Mouse (Mus musculus) adrenal gland, adult (tissue): ENCODE measurements at regions not wholly inside any gene's neighbourhood (a gene's known extent, or its start where the extent isn't known, plus 50 kb on each side); places are given as distances from the start of the nearest gene placed in this dataset.

Source experiments
- DNase-seq, 2 experiments: peaks; one replicate each; pipeline ENCODE4 v3.0.0; 2022 to 2023; ENCODE audit warnings: low spot score in 1 of 2; ENCODE audit not compliant: inconsistent age in 2 of 2

GRCm38 (mm10) chr9:113426324-113426723, 281.7 kb downstream of the Pdcd6ip start:
- DNase-seq, result no peak

- DNase-seq, result no peak
These were observed 286.4 kb downstream of the Pdcd6ip start for GRCm38 (mm10) chr9:113421645-113422044.

- DNase-seq, result no peak
These were observed 286.9 kb downstream of the Pdcd6ip start for GRCm38 (mm10) chr9:113421121-113421520.

- DNase-seq, result peak in 1 of 2 experiments; percentile 41
These were observed 288.3 kb downstream of the Pdcd6ip start for GRCm38 (mm10) chr9:113419801-113420200.

- no peak for DNase-seq
These were observed 291.0 kb downstream of the Pdcd6ip start for GRCm38 (mm10) chr9:113417106-113417505.

- DNase-seq, result no peak
These were observed 292.5 kb downstream of the Pdcd6ip start for GRCm38 (mm10) chr9:113415511-113415931.

- DNase-seq, result no peak
These were observed 293.4 kb downstream of the Pdcd6ip start for GRCm38 (mm10) chr9:113414690-113415089.

- no peak for DNase-seq
These were observed 294.2 kb downstream of the Pdcd6ip start for GRCm38 (mm10) chr9:113413851-113414250.

GRCm38 (mm10) chr9:113411638-113412037, 296.4 kb downstream of the Pdcd6ip start:
- DNase-seq, result no peak

- no peak for DNase-seq
These were observed 299.5 kb downstream of the Pdcd6ip start for GRCm38 (mm10) chr9:113408521-113408920.

GRCm38 (mm10) chr9:113394320-113394719, 313.7 kb downstream of the Pdcd6ip start:
- no peak for DNase-seq

- peak in 1 of 2 experiments; percentile 56 for DNase-seq
These were observed 320.7 kb downstream of the Pdcd6ip start for GRCm38 (mm10) chr9:113387356-113387755.

- DNase-seq, result peak in 1 of 2 experiments; percentile 10
These were observed 326.4 kb downstream of the Pdcd6ip start for GRCm38 (mm10) chr9:113381591-113382110.

- peak in 1 of 2 experiments; percentile 14 for DNase-seq
These were observed 327.5 kb downstream of the Pdcd6ip start for GRCm38 (mm10) chr9:113380408-113381129.

GRCm38 (mm10) chr9:113378525-113378924, 329.5 kb downstream of the Pdcd6ip start:
- peak in 1 of 2 experiments; percentile 18 for DNase-seq

- DNase-seq, result no peak
These were observed 336.2 kb downstream of the Pdcd6ip start for GRCm38 (mm10) chr9:113371718-113372306.

GRCm38 (mm10) chr9:113347942-113348341, 360.1 kb downstream of the Pdcd6ip start:
- no peak for DNase-seq

- DNase-seq, result no peak
These were observed 361.5 kb downstream of the Pdcd6ip start for GRCm38 (mm10) chr9:113346531-113346930.

GRCm38 (mm10) chr9:113342131-113342530, 365.9 kb downstream of the Pdcd6ip start:
- no peak for DNase-seq

- peak; percentile 8 to 20 for DNase-seq
These were observed 367.2 kb downstream of the Pdcd6ip start for GRCm38 (mm10) chr9:113340838-113341237.

GRCm38 (mm10) chr9:113340036-113340435, 368.0 kb downstream of the Pdcd6ip start:
- DNase-seq, result no peak

- no peak for DNase-seq
These were observed 383.6 kb downstream of the Pdcd6ip start for GRCm38 (mm10) chr9:113324489-113324888.
